Mouse (Mus musculus) inflammation-experienced regulatory T-cells, adult 6 months (primary cell): ENCODE measurements at regions not wholly inside any gene's neighbourhood (a gene's known extent, or its start where the extent isn't known, plus 50 kb on each side); places are given as distances from the start of the nearest gene placed in this dataset.

Experiments used
- ATAC-seq: one replicate; pipeline ENCODE4 v1.8.0; 2017

DNA sequence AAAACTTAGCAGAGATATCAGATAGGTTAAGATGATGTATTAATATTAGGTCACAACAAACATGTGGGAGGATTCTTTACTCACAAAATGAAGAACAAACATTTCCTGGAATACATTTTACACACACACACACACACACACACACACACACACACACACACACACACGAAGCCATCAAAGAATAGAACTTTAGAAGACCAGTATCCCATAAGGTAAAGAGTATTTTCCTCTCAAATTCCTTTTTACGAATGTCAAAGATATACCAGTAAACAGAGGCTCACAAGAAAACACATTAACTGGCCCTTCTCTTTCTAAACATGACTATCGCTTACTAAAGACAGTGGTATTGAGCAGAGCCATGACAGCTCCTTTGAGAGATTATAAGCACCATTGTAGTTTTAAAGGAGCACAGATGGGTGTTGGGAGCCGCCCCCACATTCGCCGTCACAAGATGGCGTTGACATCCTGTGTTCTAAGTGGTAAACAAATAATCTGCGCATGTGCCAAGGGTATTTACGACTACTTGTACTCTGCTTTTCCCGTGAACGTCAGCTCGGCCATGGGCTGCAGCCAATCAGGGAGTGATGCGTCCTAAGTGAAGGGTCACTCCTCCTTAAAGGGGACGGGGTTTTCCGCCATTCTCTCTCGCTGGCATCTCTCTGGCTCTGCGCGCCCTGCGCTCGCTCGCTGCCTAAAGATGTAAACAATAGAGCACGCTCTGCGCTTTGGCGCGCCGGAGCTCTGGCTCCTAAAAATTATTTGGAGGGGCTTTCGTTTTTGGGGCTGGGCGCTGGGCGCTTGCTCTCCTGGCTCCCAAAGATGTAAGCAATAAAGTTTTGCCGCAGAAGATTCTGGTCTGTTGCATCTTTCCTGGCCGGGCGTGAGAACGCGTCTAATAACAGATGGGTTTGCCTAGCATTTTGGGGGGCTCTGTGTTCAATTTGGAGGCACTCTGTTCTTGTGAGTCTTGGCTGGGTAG, 160.0 kb downstream of the Csl start:
- ATAC-seq, result peak; percentile 77

DNA sequence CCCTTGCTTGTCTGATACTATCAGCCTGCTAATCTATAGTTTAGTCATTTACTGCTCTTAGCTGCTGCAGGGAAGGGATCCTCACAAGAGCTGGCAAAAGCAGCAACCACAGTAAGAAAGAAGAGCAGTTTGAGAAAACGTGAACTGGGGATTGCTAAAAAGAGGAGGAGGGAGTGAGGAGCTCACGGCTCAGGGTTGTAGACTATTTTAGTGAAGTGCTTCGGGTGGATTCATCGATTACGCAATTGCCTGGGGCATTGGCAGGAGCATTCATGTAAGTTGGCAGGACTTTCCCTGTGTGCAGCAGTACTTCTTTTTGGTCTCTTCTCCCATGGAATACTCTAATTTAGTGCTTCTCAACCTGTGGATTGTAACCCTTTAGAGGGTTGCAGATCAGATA, 157.1 kb downstream of the Csl start:
- no peak for ATAC-seq

DNA sequence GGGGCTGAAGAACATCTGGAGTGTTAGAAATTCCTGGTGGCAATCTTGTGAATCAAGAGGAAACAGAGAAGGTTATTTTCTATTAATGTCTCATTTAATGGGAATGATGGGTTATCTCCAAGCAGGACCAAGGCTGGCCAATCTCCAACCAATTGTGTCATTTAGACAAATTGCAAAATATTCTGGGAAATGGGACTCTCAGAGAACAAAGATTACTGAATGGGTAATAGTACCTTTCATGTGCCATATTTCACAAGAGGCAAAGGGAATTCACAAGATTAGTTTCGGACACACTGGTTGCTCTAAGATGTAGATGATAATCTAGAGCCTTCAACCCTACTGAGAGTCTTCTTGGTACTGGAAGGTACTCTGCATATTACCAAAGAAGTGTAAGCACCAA, 155.3 kb downstream of the Csl start:
- ATAC-seq, result no peak

DNA sequence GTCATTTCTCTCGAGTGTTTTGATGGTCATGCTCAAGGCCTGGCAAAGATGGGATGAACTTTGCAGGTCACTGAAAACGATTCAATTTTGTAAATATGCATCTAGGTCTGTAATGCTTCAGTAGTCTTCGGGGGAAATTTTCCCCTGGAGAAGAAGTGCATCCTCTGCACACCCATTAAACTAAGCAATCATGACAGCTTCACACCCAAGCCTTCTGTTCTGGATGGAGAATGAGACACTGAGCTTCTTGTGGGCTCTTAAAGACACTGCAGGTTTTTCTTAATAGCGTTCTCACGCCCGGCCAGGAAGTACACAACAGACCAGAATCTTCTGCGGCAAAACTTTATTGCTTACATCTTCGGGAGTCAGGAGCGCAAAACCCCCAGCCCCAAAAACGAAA, 151.0 kb downstream of the Csl start:
- ATAC-seq, result no peak

DNA sequence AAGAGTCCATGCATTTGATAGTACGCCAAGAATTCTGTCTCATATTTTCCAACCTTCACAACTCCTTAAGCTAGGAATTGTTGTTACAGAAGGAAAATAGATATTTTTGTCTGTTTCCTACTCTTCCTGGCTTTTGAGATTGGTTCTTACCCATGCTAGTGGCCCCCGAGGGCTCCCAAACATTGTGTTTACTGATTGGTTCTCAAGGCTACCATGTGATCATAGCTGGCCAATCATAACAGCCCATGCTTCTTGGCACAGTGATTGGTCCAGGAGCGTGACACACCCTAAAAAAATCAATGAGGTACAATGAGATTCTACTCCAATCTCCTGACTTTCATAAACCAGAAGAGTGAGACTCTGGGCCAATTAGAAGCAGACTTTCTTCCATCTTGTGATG, 150.0 kb downstream of the Csl start:
- no peak for ATAC-seq

DNA sequence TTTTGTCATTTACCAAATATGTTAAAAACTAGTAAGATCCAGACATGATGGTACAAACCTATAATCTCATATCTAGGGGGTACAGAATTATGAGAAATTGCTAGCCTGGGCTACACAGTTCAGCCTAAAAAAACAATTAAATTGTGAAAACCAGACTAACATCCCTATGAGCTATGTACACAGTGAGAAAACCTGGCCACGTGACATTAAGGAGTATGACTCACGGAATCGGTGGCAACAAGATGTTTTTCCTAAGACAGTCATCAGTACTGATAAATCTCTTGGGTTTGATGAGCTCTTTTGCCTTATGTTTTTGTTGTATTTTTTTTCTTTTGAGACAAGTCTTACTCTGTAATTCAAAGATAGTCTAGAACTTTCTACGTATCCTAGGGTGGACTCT, 148.6 kb downstream of the Csl start:
- no peak for ATAC-seq

DNA sequence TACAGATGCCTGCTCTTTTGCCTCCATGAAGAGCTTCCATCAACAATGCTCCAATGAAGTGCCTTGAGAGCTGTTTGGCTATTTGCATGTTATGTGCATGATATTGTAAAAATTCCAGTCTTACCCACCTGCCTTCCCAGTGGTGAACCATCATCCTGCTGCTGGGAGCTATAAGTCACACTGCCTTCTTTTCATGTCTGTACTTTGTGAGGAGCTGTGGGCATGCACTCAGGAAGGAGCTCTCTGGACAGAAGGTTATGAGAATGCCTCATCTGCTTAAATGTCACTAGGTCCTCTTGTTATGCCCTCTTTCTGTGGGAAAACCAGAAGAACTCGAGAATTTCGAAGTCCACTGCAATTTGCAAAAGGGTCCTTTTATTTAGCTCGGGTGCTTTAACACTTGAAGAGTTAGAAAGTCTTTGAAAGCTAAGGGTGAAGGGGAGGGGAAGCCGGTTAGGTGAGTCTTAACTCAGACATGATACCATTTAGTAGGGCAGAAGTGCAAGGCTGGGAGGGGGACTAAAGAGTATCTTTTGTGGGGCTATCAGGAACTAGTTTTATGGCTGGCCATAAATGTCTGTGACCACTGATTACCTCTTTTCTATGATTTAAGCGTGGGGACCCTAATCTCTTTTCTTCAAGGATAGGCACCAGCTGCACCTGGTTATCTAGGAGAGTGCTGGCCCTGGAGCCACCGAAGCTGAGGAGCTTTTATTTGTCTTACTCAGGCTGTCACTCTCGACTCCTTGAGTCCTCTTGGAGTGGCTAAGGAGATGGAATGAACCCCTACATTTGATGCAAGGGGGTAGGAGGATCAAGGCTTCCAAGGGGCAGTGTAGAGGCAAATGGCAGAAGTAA, 144.8 kb downstream of the Csl start:
- no peak for ATAC-seq

DNA sequence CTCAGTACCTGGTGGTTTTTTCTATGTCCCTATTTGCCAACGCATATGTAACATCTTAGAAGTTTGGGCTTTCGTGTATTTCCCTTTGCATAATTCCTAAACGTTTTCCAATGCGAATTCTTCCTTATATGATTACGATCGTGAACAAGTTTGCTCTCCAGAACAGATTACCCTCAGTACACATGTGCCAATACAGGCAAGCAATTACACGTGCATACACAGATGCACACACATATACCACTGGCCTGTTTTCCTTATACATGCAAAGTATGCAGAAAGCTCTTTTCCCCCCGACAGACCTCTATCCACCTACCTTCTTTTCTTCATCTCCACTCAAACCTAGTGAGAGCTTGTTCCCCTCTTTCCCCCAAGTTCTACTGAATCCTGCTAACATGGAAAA, 144.1 kb downstream of the Csl start:
- no peak for ATAC-seq

DNA sequence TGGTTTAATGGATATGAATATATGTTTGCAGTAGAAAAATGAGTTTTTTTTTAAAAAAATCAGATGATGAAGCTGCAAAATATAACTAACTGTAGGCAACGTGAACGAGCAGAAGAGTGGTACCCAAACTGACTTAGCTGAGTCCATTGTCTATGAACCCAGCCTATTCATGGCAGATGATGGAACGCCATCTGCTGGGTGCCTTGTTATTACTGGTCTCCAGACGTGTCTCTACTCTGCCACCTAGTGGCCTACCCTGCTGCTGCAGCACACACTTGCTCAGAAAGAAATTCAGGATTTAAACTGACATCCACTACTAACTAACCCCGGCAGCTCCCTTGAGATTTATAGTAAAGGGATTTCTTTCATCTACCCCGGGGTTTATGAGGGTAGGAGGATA, 143.7 kb downstream of the Csl start:
- peak; percentile 94 for ATAC-seq

DNA sequence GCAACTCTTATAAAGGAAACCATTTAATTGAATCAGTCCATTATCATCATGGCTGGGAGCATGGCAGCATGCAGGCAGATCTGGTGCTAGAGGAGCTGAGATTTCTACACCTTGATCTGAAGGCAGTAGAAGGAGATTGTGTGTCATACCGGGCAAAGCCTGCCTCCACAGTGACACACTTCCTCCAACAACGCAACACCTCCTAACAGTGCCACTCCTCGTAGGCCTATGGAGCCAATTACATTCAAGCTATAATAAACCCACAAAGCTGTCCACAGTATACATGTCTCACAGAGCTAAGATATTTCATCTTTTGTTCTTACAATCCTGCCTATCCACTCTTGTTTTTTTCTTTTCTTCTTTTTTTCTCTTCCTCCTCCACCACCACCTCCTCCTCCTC, 141.8 kb downstream of the Csl start:
- no peak for ATAC-seq

DNA sequence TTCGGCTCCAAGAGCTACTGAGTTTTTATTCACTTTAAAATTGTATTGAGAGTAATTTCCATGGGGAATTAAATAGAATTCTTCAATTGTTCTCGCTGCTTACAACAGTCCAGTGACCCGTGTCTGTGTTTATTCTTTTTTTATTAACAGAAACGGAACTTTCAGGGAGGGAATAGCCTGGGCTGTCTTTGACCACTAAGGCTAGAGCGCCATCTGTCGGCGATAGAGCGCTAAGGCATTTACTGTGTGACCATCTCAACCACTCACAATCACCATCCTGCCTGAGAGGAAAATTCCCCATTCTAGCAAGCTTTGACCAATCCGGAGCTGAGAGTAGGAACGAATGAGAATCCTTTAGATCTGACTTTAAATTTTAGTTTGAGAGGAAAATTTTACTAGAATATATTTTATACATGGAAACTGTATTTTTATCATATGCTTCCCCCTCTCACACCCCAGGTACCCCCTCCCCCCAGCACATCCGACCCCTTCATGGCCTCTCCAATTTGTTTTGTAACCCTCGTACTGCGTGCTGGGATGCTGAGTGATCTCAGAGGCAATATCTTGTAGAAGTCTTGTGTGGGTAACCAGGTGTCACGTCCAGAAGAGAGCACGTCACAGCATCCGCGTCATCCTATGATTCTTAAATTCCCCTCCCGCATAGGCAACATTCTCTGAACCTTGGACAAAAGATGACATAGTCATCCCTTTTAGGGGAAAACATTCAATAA, 139.9 kb downstream of the Csl start:
- ATAC-seq, result peak; percentile 54

DNA sequence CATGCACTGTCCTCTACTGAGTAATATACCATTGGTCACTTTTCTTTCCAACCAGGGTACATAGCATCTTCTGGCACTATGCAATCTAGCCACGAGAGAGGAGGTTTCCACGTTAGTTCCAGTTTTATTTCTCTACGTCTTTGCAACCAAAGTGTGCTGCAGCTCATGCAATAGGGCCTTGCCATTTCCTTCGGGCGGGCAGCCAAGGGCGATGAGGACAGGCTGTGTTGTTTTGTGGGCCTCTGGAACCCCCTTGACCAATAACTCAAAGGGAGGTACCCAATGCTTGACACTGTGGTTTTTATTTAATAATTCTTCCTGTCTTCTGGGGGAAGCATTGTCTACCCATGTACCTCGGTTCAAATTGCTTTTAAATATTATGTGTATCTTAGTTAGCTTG, 139.0 kb downstream of the Csl start:
- ATAC-seq, result no peak

DNA sequence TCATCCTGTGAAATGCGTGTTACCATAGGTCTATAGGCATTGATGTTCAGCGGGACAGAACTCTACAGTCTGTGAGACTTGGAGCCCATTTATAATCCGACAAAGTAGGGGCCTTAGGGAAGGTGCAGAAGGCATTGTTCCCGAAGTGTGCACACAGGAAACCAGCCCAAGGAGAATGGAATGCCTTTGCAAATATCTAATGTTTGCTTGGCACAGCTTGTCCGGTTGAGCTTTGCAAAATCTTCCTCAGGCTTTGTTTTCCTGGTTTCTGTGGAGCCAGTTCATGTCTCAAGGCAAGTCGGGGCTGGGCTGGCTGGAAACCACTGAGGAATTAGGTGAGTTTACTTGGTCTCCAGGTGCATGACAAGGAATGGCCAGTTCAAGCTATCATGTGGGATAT, 132.1 kb downstream of the Csl start:
- ATAC-seq, result no peak

DNA sequence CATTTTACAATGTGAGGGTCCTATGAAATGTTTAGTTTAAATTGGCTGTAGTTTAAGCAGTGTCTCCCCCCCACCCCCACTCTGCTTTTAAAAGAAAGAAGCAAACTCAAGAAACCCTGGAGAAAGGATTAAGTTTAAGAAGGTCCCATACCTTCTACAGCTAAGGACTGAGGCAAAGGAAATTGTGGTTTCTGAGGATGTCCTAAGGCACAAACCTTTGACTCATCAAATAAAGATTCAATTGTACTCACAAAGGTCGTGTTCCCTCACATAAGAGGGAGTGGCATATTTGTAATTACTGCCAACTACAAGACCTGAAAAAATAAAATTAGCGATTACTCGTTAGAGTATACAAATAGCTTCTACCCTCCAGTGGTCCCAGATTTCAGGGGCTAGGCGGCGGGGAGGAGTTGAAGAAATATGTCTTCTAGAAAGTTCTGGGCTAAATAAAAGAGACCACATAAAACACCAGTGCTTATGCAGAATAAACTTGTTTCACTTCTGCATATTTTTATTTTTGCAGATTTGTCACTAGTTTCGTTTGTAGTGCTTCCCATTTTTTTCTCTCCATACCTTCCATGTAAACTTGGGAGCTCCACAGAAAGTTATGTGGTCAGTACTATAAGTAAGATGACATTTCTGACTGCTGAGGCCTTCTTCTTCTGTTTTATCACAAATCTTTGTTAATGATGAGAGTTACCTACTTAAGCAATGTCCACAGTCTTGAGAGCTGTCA, 127.0 kb downstream of the Csl start:
- ATAC-seq, result no peak

DNA sequence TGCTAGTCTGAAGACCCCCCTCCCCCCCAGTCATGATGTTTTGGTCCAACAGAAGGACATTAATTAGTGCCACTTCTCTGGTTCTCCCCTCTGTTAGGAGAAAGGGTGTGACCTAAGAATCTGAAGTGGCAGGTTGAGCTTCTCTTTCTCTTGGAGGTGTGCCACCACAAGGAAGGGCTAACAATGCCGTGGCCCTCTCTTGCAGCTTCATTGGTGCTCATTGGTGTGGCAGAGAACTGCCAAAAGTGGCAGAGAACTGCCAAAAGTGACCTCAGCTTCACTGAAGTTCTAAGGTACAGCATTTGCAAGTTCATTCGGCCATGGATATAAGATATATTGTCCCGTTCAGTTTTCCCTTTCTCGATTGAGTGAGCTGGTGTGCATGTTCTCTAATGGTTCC, 123.7 kb downstream of the Csl start:
- ATAC-seq, result no peak

DNA sequence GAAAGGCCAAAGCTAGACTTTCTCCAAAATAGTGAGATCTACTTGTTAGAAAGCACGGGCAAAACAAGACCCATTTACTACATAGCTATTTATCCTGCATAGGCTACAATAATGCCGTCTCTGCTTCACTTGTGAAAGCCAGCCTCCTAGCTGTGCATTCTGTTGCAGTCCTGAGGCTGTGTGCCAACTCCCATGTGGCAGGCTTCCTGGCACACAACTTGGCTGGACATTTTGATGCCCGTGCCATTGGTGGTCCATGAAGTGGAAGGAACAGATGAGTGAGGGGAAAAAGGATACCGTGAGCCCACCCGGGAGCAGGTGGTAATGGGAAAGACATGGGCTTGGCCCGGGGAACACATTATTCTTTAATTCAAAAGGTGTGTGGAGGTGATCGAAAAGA, 120.4 kb downstream of the Csl start:
- ATAC-seq, result no peak

DNA sequence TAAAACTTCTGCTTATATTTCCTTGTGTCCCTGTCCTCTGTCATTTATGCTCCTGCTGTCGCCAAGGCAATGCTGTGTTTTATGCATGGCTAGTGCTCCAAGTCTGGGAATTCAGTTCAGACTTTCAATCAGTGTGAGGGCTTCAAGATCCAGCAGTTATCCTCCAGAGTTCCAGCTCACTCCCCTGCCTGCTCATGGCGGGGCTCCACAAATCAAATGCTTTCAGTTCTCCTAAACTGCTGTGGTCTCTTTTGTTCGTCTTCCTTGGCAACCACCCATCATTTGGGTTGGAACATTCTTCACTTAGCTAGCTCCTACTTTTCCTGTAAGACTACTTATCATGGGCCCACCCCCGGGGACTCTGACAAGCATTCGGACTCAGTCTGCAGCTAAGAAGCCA, 120.0 kb downstream of the Csl start:
- no peak for ATAC-seq

DNA sequence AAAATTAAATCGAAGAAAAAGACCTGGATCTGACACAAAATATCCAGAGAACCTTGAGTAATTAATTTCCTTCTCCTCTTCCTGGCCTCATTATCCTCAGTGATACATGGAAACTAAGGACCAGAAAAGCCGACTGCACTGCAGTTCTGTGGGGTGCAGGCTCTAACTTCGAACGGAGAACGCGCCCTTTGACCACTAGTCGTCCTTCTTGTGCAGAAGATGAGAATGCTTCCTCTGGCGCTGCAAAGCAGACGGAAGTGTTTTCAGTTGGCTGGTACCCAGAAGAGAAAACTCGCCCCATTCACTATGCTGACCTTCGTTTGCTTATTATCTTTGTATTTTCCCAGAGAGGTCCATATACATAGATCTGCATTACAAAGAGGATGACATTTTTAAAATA, 117.7 kb downstream of the Csl start:
- ATAC-seq, result no peak

DNA sequence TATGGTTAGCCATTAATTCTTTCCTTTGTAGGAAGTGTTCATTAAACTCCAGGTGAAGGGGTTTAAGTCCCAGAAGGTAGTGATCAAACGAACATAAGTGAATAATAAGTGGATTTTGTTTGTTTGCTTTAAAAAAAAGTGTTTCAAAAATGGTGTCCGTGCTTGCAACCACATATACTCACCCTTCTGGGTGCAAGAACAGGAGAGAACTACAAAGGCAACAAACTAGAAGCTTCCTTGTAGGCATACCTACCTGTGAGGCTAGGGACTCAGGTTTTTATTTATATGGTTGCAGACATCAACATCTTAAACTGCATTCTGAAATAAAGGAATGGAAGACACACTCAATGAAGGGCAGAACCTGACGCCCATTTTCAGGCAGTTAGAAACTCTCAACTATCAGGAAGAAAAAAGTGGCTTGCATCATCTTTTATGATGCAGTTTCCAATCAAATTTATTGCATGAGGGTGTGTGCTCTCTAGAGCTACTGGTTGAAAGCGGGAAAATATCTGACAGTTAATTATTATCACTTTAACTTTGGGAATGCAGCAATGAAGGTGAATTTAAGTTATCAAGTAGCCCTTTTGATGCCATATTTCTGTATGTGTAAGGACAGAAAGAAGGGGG, 117.1 kb downstream of the Csl start:
- no peak for ATAC-seq

DNA sequence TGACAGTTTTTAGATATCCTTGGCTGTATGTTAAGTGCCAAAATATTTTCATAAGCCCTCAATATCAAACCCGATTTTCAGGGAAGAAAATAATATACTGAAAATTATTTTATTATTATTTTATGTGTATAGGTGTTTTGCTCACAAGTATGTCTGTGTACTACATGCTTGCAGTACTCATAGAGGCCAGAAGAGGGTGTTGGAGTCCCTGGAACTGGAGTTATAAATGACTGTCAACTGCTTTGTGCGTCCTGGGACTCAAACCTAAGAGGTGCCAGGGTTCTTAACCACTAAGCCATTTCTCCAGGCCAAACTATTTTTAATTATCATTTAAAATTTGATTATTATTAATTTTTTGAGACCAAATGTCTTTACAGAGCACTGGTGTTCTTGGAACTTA, 114.5 kb downstream of the Csl start:
- ATAC-seq, result no peak

DNA sequence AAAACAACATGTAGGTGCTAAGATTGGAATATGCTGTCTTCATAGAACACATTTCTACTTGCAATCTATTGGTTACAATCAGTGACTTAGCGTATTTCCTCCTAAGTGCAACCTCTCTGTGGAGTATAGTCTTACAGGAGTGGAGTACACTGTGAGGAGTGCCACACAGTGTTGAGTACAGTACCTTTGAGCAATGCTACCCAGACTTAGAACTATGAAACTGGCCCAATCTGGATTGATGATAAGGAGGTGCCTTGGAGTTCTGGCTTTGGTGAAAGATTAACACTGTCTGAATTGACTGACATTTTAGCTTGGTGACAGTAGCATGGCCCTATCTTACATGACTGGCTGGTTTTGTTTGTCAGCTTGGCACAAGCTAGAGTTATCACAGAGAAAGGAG, 107.4 kb downstream of the Csl start:
- no peak for ATAC-seq

DNA sequence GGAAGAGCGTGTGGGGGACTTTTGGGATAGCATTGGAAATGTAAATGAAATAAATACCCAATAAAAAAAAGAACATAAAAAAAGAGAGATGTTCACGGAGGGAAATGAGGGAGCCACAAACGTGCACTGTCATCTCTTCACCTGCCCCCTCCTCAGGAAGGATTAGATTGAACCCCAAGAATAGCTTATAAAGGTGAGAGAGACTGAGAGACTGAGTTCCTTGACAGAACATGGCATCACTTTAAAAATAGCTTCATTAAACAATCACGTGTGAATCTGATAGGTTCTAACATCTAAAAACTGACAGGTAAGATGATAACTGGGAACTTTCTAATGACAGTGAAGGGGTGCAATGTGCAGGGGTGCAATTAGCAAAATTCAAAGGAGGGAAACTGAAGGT, 105.2 kb downstream of the Csl start:
- ATAC-seq, result no peak
